In genomic region chr1:69106937-69107461, GRCm38 (mm10) we compare ENCODE assay signal across 8 mouse cellular contexts. TPM values are rescaled to one million over a fixed set of nuclear protein-coding genes. Genes with fewer than 3 reads are reported as not detected.
A peak's percentile ranks its signal among the peaks of the same experiment; 100 is the strongest.
DNase-seq lines count a peak whose midpoint lies in the region; ATAC-seq lines count a peak whose summit lies in the region.

No protein-coding gene starts in this region.

- no peaks in the 10 kb centered on the region for H3K36me3 ChIP-seq in forebrain, embryonic 12.5 days (replicated peaks)
- no peaks in the 10 kb centered on the region for H3K36me3 ChIP-seq in hindbrain, embryonic 13.5 days
- no peaks in the 10 kb centered on the region for H3K36me3 ChIP-seq in midbrain, embryonic 11.5 days (ENCODE audit: control insufficient read depth, insufficient read depth, low read length)

- DNase-seq in ES-CJ7 (ENCODE audit: low read depth, low spot score) = peak; percentile 10
- DNase-seq in left cerebral cortex, adult 8-10 months (ENCODE audit: low spot score in 2 of 2) = peak; percentile 9 to 13
- peak; percentile 94 for DNase-seq in midbrain, embryonic 11.5 days (ENCODE audit: low spot score, missing footprints)
- peak; percentile 67 for DNase-seq in testis, postnatal 10 days (ENCODE audit: low spot score)
- no peak for DNase-seq in T-cell, adult 2 months (ENCODE audit: low spot score)

- no peaks in the 10 kb centered on the region for H3K4me1 ChIP-seq in brown adipose tissue, adult 24 weeks (ENCODE audit: control insufficient read depth, insufficient read depth, insufficient read length, low read length)
- peaks cover 24% of the 10 kb centered on the region for H3K4me1 ChIP-seq in forebrain, embryonic 12.5 days
- peaks cover 28% of the 10 kb centered on the region for H3K4me1 ChIP-seq in hindbrain, embryonic 13.5 days (replicated peaks)
- H3K4me1 ChIP-seq in midbrain, embryonic 11.5 days (ENCODE audit: control insufficient read depth, insufficient read depth, low read length) = peaks cover 11% of the 10 kb centered on the region

- no peaks in the 10 kb centered on the region for H3K9me3 ChIP-seq in forebrain, embryonic 12.5 days
- no peaks in the 10 kb centered on the region for H3K9me3 ChIP-seq in hindbrain, embryonic 13.5 days
- no peaks in the 10 kb centered on the region for H3K9me3 ChIP-seq in midbrain, embryonic 11.5 days (ENCODE audit: control insufficient read depth, low read length)

- peak overlapping the region; percentile 97 for H3K4me2 ChIP-seq in forebrain, embryonic 12.5 days
- peak overlapping the region; percentile 89 for H3K4me2 ChIP-seq in hindbrain, embryonic 13.5 days
- H3K4me2 ChIP-seq in midbrain, embryonic 11.5 days = peak overlapping the region; percentile 62

- peak overlapping the region; percentile 61 for H3K4me3 ChIP-seq in brown adipose tissue, adult 24 weeks (ENCODE audit: insufficient read depth, low read depth, low read length)
- peak overlapping the region; percentile 63 for H3K4me3 ChIP-seq in forebrain, embryonic 12.5 days (replicated peaks)
- H3K4me3 ChIP-seq in hindbrain, embryonic 13.5 days = peak overlapping the region; percentile 78
- peak overlapping the region; percentile 78 for H3K4me3 ChIP-seq in midbrain, embryonic 11.5 days (ENCODE audit: low read depth, low read length)

- WGBS in forebrain, embryonic 12.5 days = 0% methylated on average over 35 of the region's 35 CpGs
- WGBS in hindbrain, embryonic 13.5 days = under 1% methylated on average over 34 of the region's 35 CpGs
- under 1% methylated on average over 34 of the region's 35 CpGs for WGBS in midbrain, embryonic 11.5 days

- H3K9ac ChIP-seq in forebrain, embryonic 12.5 days = peak overlapping the region; percentile 75
- H3K9ac ChIP-seq in hindbrain, embryonic 13.5 days = peak overlapping the region; percentile 89
- peak overlapping the region; percentile 84 for H3K9ac ChIP-seq in midbrain, embryonic 11.5 days (ENCODE audit: low read length)

- H3K27ac ChIP-seq in brown adipose tissue, adult 24 weeks (replicated peaks; ENCODE audit: low read depth, low read length) = 0 out of 2 replicates have a peak overlapping the region, but pooled peaks have one; percentile 63
- peak overlapping the region; percentile 53; the same call in 1 of the 2 replicates for H3K27ac ChIP-seq in forebrain, embryonic 12.5 days
- H3K27ac ChIP-seq in hindbrain, embryonic 13.5 days = peak overlapping the region; percentile 85
- peak overlapping the region; percentile 72 for H3K27ac ChIP-seq in midbrain, embryonic 11.5 days (ENCODE audit: low read depth, low read length)

- H3K27me3 ChIP-seq in forebrain, embryonic 12.5 days = peaks cover 33% of the 10 kb centered on the region
- peaks cover 11% of the 10 kb centered on the region; the same call in 1 of the 2 replicates for H3K27me3 ChIP-seq in hindbrain, embryonic 13.5 days
- no peaks in the 10 kb centered on the region; the same call in 1 of the 2 replicates for H3K27me3 ChIP-seq in midbrain, embryonic 11.5 days (ENCODE audit: control insufficient read depth, insufficient read depth, low read length)

- peak; percentile 50 for ATAC-seq in forebrain, embryonic 12.5 days (ENCODE audit: low FRiP score)
- ATAC-seq in hindbrain, embryonic 13.5 days (ENCODE audit: low FRiP score) = peak; percentile 61
- peak; percentile 17 for ATAC-seq in midbrain, embryonic 11.5 days (ENCODE audit: low FRiP score)

RNA-seq across cellular contexts. Expression of gene Erbb4, which starts 0.9 kb away (rescaled TPM):
- 2.4 and 2.6 TPM in 2 replicates for polyA plus RNA-seq in brown adipose tissue, adult 24 weeks (2012; ENCODE audit: insufficient read depth, insufficient read length, missing spikeins)
- polyA plus RNA-seq in forebrain, embryonic 12.5 days (2016; fragmentation: Nextera tagmentation; extraction: Ambion mirVana) = 7.9 and 8.6 TPM in 2 replicates
- polyA plus RNA-seq in hindbrain, embryonic 13.5 days (2015; fragmentation: Nextera tagmentation; extraction: Ambion mirVana) = 13.7 and 15.3 TPM in 2 replicates
- 10 to 100 TPM; 50.5 to 68.5 (median 57.1) TPM for total RNA-seq in left cerebral cortex, adult 8-10 months (2022)
- polyA plus RNA-seq in midbrain, embryonic 11.5 days (2014; fragmentation: Nextera tagmentation; extraction: Ambion mirVana) = 7.0 and 8.6 TPM in 2 replicates
